Mouse (Mus musculus) lung, adult 10 weeks (tissue): Measurements from ENCODE around the gene Olfr1448. TPM values are rescaled to one million over a fixed set of nuclear protein-coding genes. Genes with fewer than 3 reads are reported as not detected.

Source experiments
- polyA plus RNA-seq: library from polyadenylated mRNA; stranded (reverse); fragments of 350-450 nt; fragmentation: Illumina TruSeq; extraction: RNeasy Lipid Tissue Mini Kit (QIAGEN cat#74804); gene quantifications from one replicate; pipeline ENCODE4 v1.2.3, GENCODE M21; 2014; ENCODE audit warnings: low read depth, low replicate concordance; ENCODE audit not compliant: insufficient read depth

The Olfr1448 gene
- polyA plus RNA-seq: not detected

DNA sequence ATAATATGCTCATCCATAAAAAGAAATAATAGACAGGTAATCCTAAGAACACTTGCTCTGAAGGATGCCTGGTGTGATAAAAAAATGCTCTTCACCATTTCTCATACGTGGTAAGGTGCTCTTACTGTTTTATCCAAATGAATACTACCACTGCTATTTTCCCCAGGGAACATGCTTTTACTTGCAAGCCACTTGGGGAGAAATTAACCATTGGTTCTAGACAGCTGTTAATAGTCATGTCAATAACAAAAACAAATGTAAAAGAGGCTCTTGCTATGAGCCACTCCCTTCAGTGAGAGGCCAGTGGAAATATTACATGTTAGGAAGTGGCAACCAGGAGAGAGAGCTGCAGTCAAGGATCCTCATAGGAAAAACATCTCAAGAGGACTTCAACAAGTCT is at the start of gene Olfr1448:
Gene Olfr1448 (minus strand): TSS at position 101 of the 400 bp plus-strand sequence.

DNA sequence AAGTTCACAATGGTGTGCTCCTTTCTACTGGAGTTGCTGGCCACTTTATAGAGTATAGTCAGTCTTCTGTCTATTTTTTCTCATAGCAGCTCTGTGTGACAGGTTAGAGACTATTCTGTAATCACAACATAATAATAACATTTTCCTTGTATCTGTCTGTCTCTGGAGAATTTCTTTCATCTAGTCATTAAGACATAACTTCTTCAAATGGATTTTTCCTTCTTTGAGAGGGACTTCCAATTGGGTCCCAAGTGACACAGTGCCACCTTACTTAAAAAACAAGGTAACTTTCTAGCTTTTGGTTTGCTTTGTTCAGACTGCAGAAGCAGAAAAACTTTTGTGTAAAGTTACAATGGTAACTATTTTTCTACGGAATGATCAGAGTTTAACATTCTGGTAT is 25.7 kb upstream of the Olfr1448 start, which contains the start of gene Olfr1450:
Gene Olfr1450 (plus strand): TSS at position 301 of the 400 bp plus-strand sequence.

DNA sequence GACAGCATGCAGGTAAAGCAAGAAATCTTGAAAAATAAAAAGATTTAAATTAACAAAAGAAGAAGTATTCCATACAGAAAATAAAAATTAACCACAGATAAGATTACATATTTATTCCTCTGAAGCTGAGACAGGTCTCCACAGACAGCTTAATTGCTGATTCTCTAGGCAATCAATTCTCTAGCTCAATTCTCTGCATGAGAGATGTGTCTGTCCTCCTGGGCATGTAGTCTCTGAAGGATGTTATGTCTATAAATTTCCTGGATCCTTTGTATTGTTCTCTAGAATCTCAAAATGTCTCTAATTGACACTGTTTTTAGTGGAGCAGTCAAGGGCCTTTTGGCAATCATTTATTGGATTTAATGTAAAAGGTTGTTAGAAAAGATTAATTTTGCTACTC is 6.3 kb upstream of the Olfr1448 start, which contains the start of gene Olfr1449:
Gene Olfr1449 (plus strand): TSS at position 301 of the 400 bp plus-strand sequence.

DNA sequence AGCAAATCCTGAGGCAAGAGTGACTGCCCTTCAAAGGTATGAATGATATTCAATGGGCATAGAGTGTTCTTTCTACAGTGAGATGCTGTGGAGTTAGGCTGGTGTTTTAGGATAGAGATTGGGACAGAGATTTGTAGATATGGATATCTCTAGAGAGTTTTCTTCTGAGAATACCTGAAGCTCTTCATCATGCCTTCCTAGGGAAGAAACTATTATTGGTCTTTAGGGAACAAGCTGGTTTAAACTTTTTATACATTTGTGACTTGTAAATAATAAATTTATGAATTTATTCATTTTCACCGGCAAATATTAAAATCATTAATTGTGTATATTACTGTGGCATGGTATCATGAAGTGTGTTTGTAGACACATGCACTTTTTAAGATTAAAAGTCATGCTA is 20.6 kb downstream of the Olfr1448 start, which contains the start of gene Olfr1447:
Gene Olfr1447 (minus strand): TSS at position 101 of the 400 bp plus-strand sequence.

DNA sequence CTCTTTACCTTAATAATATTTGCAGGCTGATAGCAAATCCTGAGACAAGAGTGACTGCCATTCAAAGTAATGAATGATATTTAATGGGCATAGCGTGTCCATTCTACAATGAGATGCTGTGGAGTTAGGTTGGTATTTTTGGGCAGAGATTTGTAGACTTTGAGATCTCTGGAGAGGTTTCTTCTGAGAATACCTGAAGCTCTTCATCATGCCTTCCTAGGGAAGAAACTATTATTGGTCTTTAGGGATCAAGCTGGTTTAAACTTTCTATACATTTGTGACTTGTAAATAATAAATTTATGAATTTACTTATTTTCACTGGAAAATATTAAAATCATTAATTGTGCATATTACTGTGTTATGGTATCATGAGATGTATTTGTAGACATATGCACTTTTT is 30.8 kb downstream of the Olfr1448 start, which contains the start of gene Olfr1446:
Gene Olfr1446 (minus strand): TSS at position 101 of the 400 bp plus-strand sequence.

DNA sequence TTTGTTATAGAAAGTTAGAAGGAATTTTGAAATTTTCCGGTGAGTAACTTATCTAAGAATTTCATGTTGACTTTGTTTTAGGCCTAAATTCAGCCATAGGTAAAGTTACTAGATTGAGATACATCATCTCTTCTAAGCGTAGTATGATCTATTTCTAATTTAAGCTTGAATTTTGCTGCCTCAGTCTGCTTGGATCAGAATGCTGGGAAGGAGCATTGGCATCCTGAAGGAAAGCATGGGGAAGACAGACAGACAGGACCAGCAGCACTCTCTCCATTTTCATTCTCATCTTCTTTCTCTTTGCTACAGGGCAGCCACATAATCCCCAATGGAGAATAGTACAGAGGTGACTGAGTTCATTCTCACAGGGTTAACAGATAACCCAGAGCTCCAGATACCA is 40.7 kb downstream of the Olfr1448 start, which contains the start of gene Olfr1445:
Gene Olfr1445 (plus strand): TSS at position 301 of the 400 bp plus-strand sequence.

Other genes starting within 250 kb of the Olfr1448 start
- gene Olfr1443, start 246.3 kb downstream of the Olfr1448 start, polyA plus RNA-seq: not detected
- not detected for gene Keg1, start 228.6 kb downstream of the Olfr1448 start, polyA plus RNA-seq
- gene Cntf, start 158.8 kb downstream of the Olfr1448 start, polyA plus RNA-seq: 1.2 TPM
- gene Zfp91, start 128.3 kb downstream of the Olfr1448 start, polyA plus RNA-seq: 25.7 TPM
- gene Lpxn, start 128.2 kb downstream of the Olfr1448 start, polyA plus RNA-seq: 7.3 TPM
- not detected for gene Gm5244, start 77.7 kb downstream of the Olfr1448 start, polyA plus RNA-seq
- not detected for gene Olfr1444, start 67.1 kb downstream of the Olfr1448 start, polyA plus RNA-seq
- gene Olfr1445, start 40.6 kb downstream of the Olfr1448 start, polyA plus RNA-seq: not detected
- not detected for gene Olfr1446, start 30.9 kb downstream of the Olfr1448 start, polyA plus RNA-seq
- not detected for gene Olfr1447, start 20.7 kb downstream of the Olfr1448 start, polyA plus RNA-seq
- gene Olfr1449, start 6.4 kb upstream of the Olfr1448 start, polyA plus RNA-seq: not detected
- gene Olfr1450, start 25.8 kb upstream of the Olfr1448 start, polyA plus RNA-seq: not detected
- gene Olfr1451, start 70.6 kb upstream of the Olfr1448 start, polyA plus RNA-seq: not detected
- gene Olfr1453, start 103.9 kb upstream of the Olfr1448 start, polyA plus RNA-seq: not detected
- not detected for gene Olfr1454, start 136.2 kb upstream of the Olfr1448 start, polyA plus RNA-seq
- gene Olfr1457, start 173.5 kb upstream of the Olfr1448 start, polyA plus RNA-seq: not detected
- gene Olfr1458, start 182.4 kb upstream of the Olfr1448 start, polyA plus RNA-seq: not detected
- not detected for gene Olfr1459, start 225.1 kb upstream of the Olfr1448 start, polyA plus RNA-seq
- not detected for gene Olfr1461, start 238.6 kb upstream of the Olfr1448 start, polyA plus RNA-seq